Mouse (Mus musculus): ENCODE results near the gene Cel. TPM values are rescaled to one million over a fixed set of nuclear protein-coding genes. Genes with fewer than 3 reads are reported as not detected.
A peak's percentile ranks its signal among the peaks of the same experiment; 100 is the strongest.

Gene Cel
- polyA plus RNA-seq, 1 experiment = 0.72 TPM

GRCm38 (mm10) chr2:28533901-28534435 is 29.2 kb downstream of the Cel start:
- no peak overlapping the region for H3K4me3 ChIP-seq (replicated peaks; ENCODE audit: control insufficient read depth, low read depth, low read length)
- WGBS = 60% methylated on average over 7 of the region's 7 CpGs
- TF ChIP-seq POLR2A (IDR thresholded peaks at IDR 0.05; ENCODE audit: borderline replicate concordance, control insufficient read depth, low read depth, low read length) (no peak), CTCF (IDR thresholded peaks at IDR 0.05; ENCODE audit: control insufficient read depth, insufficient read depth, low read length) (no peak)
- no peak overlapping the region for H3K27ac ChIP-seq (ENCODE audit: control insufficient read depth, insufficient read depth, low read depth, low read length, poor library complexity)
- H3K4me1 ChIP-seq (ENCODE audit: control insufficient read depth, insufficient read depth, low read length) = peaks cover 5% of the 10 kb centered on the region

GRCm38 (mm10) chr2:28532938-28533771 is 30.0 kb downstream of the Cel start:
- Histone ChIP-seq H3K27ac (ENCODE audit: control insufficient read depth, insufficient read depth, low read depth, low read length, poor library complexity) (peak overlapping the region; percentile 17; the same call in 1 of the 2 replicates), H3K4me1 (ENCODE audit: control insufficient read depth, insufficient read depth, low read length) (peaks cover 5% of the 10 kb centered on the region), H3K4me3 (replicated peaks; ENCODE audit: control insufficient read depth, low read depth, low read length) (peak overlapping the region; percentile 10)
- WGBS = 3% methylated on average over 49 of the region's 49 CpGs
- peak; percentile 35; the same call in 1 of the 2 replicates for TF ChIP-seq POLR2A (IDR thresholded peaks at IDR 0.05; ENCODE audit: borderline replicate concordance, control insufficient read depth, low read depth, low read length)
- TF ChIP-seq CTCF (IDR thresholded peaks at IDR 0.05; ENCODE audit: control insufficient read depth, insufficient read depth, low read length) = no peak

GRCm38 (mm10) chr2:28530311-28530710 is 32.9 kb downstream of the Cel start:
- peaks cover 7% of the 10 kb centered on the region for H3K4me1 ChIP-seq (ENCODE audit: control insufficient read depth, insufficient read depth, low read length)

GRCm38 (mm10) chr2:28529856-28530255 is 33.3 kb downstream of the Cel start:
- no peak overlapping the region for H3K27ac ChIP-seq (ENCODE audit: control insufficient read depth, insufficient read depth, low read depth, low read length, poor library complexity)
- no peak overlapping the region for H3K4me3 ChIP-seq (replicated peaks; ENCODE audit: control insufficient read depth, low read depth, low read length)
- TF ChIP-seq CTCF (IDR thresholded peaks at IDR 0.05; ENCODE audit: control insufficient read depth, insufficient read depth, low read length) = no peak
- TF ChIP-seq POLR2A (IDR thresholded peaks at IDR 0.05; ENCODE audit: borderline replicate concordance, control insufficient read depth, low read depth, low read length) = no peak
- WGBS = 86% methylated on average over 4 of the region's 4 CpGs
- peaks cover 7% of the 10 kb centered on the region for H3K4me1 ChIP-seq (ENCODE audit: control insufficient read depth, insufficient read depth, low read length)

More at GRCm38 (mm10) chr2:28530311-28530710, 32.9 kb downstream of the Cel start:
- Histone ChIP-seq H3K4me3 (replicated peaks; ENCODE audit: control insufficient read depth, low read depth, low read length) (no peak overlapping the region), H3K27ac (ENCODE audit: control insufficient read depth, insufficient read depth, low read depth, low read length, poor library complexity) (no peak overlapping the region)
- TF ChIP-seq POLR2A (IDR thresholded peaks at IDR 0.05; ENCODE audit: borderline replicate concordance, control insufficient read depth, low read depth, low read length) = no peak
- no peak for TF ChIP-seq CTCF (IDR thresholded peaks at IDR 0.05; ENCODE audit: control insufficient read depth, insufficient read depth, low read length)
- 79% methylated on average over 7 of the region's 7 CpGs for WGBS

GRCm38 (mm10) chr2:28528354-28528730 is 34.9 kb downstream of the Cel start:
- H3K4me3 ChIP-seq (replicated peaks; ENCODE audit: control insufficient read depth, low read depth, low read length) = no peak overlapping the region
- no peak overlapping the region for H3K27ac ChIP-seq (ENCODE audit: control insufficient read depth, insufficient read depth, low read depth, low read length, poor library complexity)
- H3K4me1 ChIP-seq (ENCODE audit: control insufficient read depth, insufficient read depth, low read length) = peaks cover 8% of the 10 kb centered on the region
- TF ChIP-seq CTCF (IDR thresholded peaks at IDR 0.05; ENCODE audit: control insufficient read depth, insufficient read depth, low read length) = no peak
- no peak for TF ChIP-seq POLR2A (IDR thresholded peaks at IDR 0.05; ENCODE audit: borderline replicate concordance, control insufficient read depth, low read depth, low read length)
- 83% methylated on average over 7 of the region's 7 CpGs for WGBS

DNA sequence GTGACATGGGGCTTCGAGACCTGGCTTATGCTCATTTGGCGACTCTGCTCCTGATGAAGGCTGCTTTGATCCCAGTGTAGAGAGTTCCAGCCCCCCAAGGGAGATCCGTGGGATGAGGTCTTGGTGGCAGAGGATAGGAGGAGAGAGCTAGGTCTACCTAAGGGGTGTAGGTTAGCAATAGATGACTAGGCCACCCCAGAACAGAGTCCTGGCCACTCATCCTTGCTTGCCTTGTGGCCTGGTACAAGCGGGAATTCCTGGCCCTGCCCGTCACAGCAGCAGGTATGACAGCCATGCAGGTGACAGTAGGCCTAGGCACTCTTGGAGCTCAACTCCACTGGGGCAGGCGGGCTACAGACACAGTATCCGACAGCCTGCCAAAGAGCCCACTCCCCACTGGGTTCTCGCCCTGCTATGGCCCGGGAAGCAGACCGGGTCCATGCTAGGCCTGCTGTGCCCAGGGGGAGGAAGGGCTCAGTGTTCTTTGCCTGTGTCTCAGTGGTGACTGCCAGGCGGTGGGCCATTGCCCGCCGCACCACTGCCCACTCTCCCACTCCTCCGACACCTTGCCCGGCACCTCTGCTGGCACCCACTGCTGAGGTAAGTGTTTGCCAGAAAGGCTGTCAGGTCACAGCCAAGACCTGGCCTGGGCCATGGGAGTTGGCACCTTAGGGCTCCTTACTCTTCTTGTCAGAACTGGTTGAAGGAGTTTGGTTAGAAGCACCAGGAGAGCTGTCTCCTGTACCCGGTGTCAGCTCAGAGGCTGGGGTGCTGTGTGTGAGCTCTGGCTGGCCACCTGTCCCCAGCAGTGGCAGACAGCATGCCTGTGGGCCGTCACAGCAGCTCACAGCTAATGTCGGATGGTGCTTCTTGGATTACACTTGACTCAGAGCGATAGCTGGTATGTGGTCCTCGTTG is 35.5 kb downstream of the Cel start:
- TF ChIP-seq CTCF (IDR thresholded peaks at IDR 0.05; ENCODE audit: control insufficient read depth, insufficient read depth, low read length) (no peak), POLR2A (IDR thresholded peaks at IDR 0.05; ENCODE audit: borderline replicate concordance, control insufficient read depth, low read depth, low read length) (no peak)
- peaks cover 6% of the 10 kb centered on the region for H3K4me1 ChIP-seq (ENCODE audit: control insufficient read depth, insufficient read depth, low read length)
- WGBS = 84% methylated on average over 20 of the region's 20 CpGs
- no peak overlapping the region for H3K27ac ChIP-seq (ENCODE audit: control insufficient read depth, insufficient read depth, low read depth, low read length, poor library complexity)
- H3K4me3 ChIP-seq (replicated peaks; ENCODE audit: control insufficient read depth, low read depth, low read length) = no peak overlapping the region

- Histone ChIP-seq H3K27ac (ENCODE audit: control insufficient read depth, insufficient read depth, low read depth, low read length, poor library complexity) (peak overlapping the region; percentile 68), H3K4me3 (replicated peaks; ENCODE audit: control insufficient read depth, low read depth, low read length) (no peak overlapping the region)
- peak; percentile 41; the same call in 1 of the 2 replicates for TF ChIP-seq CTCF (IDR thresholded peaks at IDR 0.05; ENCODE audit: control insufficient read depth, insufficient read depth, low read length)
- peak; percentile 25; the same call in 1 of the 2 replicates for TF ChIP-seq POLR2A (IDR thresholded peaks at IDR 0.05; ENCODE audit: borderline replicate concordance, control insufficient read depth, low read depth, low read length)
Observed at GRCm38 (mm10) chr2:28525943-28526876, 37.0 kb downstream of the Cel start.

More at GRCm38 (mm10) chr2:28525943-28526876, 37.0 kb downstream of the Cel start:
- WGBS = 8% methylated on average over 12 of the region's 12 CpGs
- peaks cover 6% of the 10 kb centered on the region for H3K4me1 ChIP-seq (ENCODE audit: control insufficient read depth, insufficient read depth, low read length)

All from bone marrow, adult 2 months (tissue).